Mouse (Mus musculus) testis, adult 2 months (tissue): Measurements from ENCODE around the gene Krt80.

Source experiments
- CTCF ChIP-seq: fragments of 200-500 bp; IDR thresholded peaks from 2 replicates; pipeline ENCODE4 v1.5.1; 2012; ENCODE audit warnings: low read depth, mild to moderate bottlenecking, inconsistent platforms, low read length, moderate library complexity; ENCODE audit not compliant: control insufficient read depth, insufficient read depth, insufficient replicate concordance
- POLR2A ChIP-seq: fragments of 200-500 bp; IDR thresholded peaks from 2 replicates; pipeline ENCODE4 v1.6.1; 2012; ENCODE audit warnings: low read depth, mild to moderate bottlenecking, inconsistent platforms, low read length, moderate library complexity; ENCODE audit not compliant: control insufficient read depth

GRCm38 (mm10) chr15:101362393-101363010, 7.5 kb downstream of the Krt80 start:
- TF ChIP-seq CTCF = no peak
- TF ChIP-seq POLR2A = no peak
